9 mouse cellular contexts compared by ENCODE assay signal in genomic region chr1:184034741-184035181, GRCm38 (mm10). TPM values are rescaled to one million over a fixed set of nuclear protein-coding genes. Genes with fewer than 3 reads are reported as not detected.
DNase-seq lines count a peak whose midpoint lies in the region; ATAC-seq lines count a peak whose summit lies in the region.
"Had no signal": no experiment of that assay in that cellular context is flagged by ENCODE, and none has a peak within 500 bp of the region (broad histone marks: within the 10 kb centered on the region; RNA-seq: fewer than 3 reads in every experiment).

No protein-coding gene starts in this region.

- peak overlapping the region; percentile 45 for H3K4me3 ChIP-seq in kidney, embryonic 14.5 days (ENCODE audit: low read length)

- H3K36me3 ChIP-seq in kidney, embryonic 14.5 days (ENCODE audit: control insufficient read depth, insufficient read depth, low read length) = no peaks in the 10 kb centered on the region

- no peaks in the 10 kb centered on the region; the same call in 1 of the 2 replicates for H3K27me3 ChIP-seq in kidney, embryonic 14.5 days (ENCODE audit: control insufficient read depth, insufficient read depth, low read length)
- H3K27me3 ChIP-seq: Patski had no signal

- DNase-seq in frontal cortex, postnatal 25 days (ENCODE audit: low spot score in 2 of 2) = no peak
- peak; percentile 49 for DNase-seq in 416B (ENCODE audit: low read depth)
- DNase-seq in cerebellum, adult 11-12 months = peak; percentile 52
- DNase-seq in forelimb bud, embryonic 11.5 days (ENCODE audit: low read depth, low spot score) = peak; percentile 21
- peak; percentile 67 for DNase-seq in thymus, postnatal 25 days

- under 1% methylated on average over 12 of the region's 12 CpGs for WGBS in kidney, embryonic 14.5 days

- H3K4me1 ChIP-seq in kidney, embryonic 14.5 days (ENCODE audit: control insufficient read depth, insufficient read depth, low read length) = peaks cover 6% of the 10 kb centered on the region; the same call in 1 of the 2 replicates

- peak overlapping the region; percentile 63 for H3K4me2 ChIP-seq in kidney, embryonic 14.5 days (replicated peaks; ENCODE audit: low read depth, low read length)

- H3K9ac ChIP-seq in kidney, embryonic 14.5 days (ENCODE audit: low read depth, low read length) = peak overlapping the region; percentile 36

- H3K27ac ChIP-seq in kidney, embryonic 14.5 days (ENCODE audit: low read depth, low read length) = no peak overlapping the region

- ATAC-seq in frontal cortex, adult (ENCODE audit: low TSS enrichment) = peak; percentile 24; the same call in 1 of the 2 replicates
- no peak for ATAC-seq in kidney, embryonic 14.5 days (ENCODE audit: low FRiP score, low TSS enrichment)
- 0 out of 2 replicates have a peak, but pooled peaks have one; percentile 14 for ATAC-seq in megakaryocyte-erythroid progenitor cell, adult 5-6 weeks (replicated peaks; ENCODE audit: low FRiP score, low TSS enrichment, poor library complexity, severe bottlenecking)

- H3K9me3 ChIP-seq in kidney, embryonic 14.5 days (ENCODE audit: control insufficient read depth, low read length) = no peaks in the 10 kb centered on the region

RNA-seq across cellular contexts. Expression of gene 1700056E22Rik, which starts 0.7 kb away (rescaled TPM):
- 1.4 and 2.0 TPM in 2 replicates for polyA plus RNA-seq in kidney, embryonic 14.5 days (2014; fragmentation: Nextera tagmentation; extraction: Ambion mirVana)
- 0.40 TPM in 1 of 2 replicates, not detected in the other for total RNA-seq in megakaryocyte-erythroid progenitor cell, adult 5-6 weeks (2014; fragmentation: Nextera tagmentation)
- total RNA-seq in megakaryocyte-erythroid progenitor cell, adult 5-6 weeks (2017) = 0.50 TPM in 1 of 2 replicates, not detected in the other

RNA-seq across cellular contexts. Expression of gene Dusp10, which starts 21.7 kb away (rescaled TPM):
- polyA plus RNA-seq in kidney, embryonic 14.5 days (2014; fragmentation: Nextera tagmentation; extraction: Ambion mirVana) = 4.0 and 5.9 TPM in 2 replicates
- 3.4 and 5.2 TPM in 2 replicates for total RNA-seq in megakaryocyte-erythroid progenitor cell, adult 5-6 weeks (2014; fragmentation: Nextera tagmentation)
- total RNA-seq in megakaryocyte-erythroid progenitor cell, adult 5-6 weeks (2017) = 1.2 and 10.1 TPM in 2 replicates

Comparison
In these comparisons a context has a peak if more than half of its experiments do, and no peak if none do; other contexts are left out.
1. DNase-seq: peak in 416B (single experiment), cerebellum, adult 11-12 months (single experiment), forelimb bud, embryonic 11.5 days (single experiment) and thymus, postnatal 25 days (single experiment); none in frontal cortex, postnatal 25 days (0 of 2).